Mouse (Mus musculus) heart, embryonic 16.5 days (tissue): ENCODE measurements around the gene Ropn1l. TPM values are rescaled to one million over a fixed set of nuclear protein-coding genes. Genes with fewer than 3 reads are reported as not detected.

Experiments used
- ATAC-seq: fragments of 200-750 bp; cut with Nextera tagmentation; replicated peaks from 2 replicates; pipeline ENCODE4 v1.8.0; 2017; ENCODE audit warnings: moderate number of reproducible peaks; ENCODE audit not compliant: insufficient read depth, low FRiP score; ENCODE audit errors: extremely low read depth
- H3K27ac ChIP-seq: fragments of 300-500 bp; sonication (generic); 2 replicates; pipeline ENCODE4 v1.5.1; 2014; ENCODE audit warnings: mild to moderate bottlenecking, low read length, control low read depth, moderate library complexity
- H3K27me3 ChIP-seq: fragments of 300-500 bp; sonication (generic); 2 replicates; pipeline ENCODE4 v1.6.1; 2014; ENCODE audit warnings: low read length, mixed read lengths; ENCODE audit not compliant: control insufficient read depth, insufficient read depth
- H3K36me3 ChIP-seq: fragments of 300-500 bp; sonication (generic); 2 replicates; pipeline ENCODE4 v1.6.1; 2014; ENCODE audit not compliant: control insufficient read depth, insufficient read depth
- H3K4me1 ChIP-seq: fragments of 300-500 bp; sonication (generic); 2 replicates; pipeline ENCODE4 v1.6.1; 2014; ENCODE audit warnings: low read length, mixed read lengths; ENCODE audit not compliant: control insufficient read depth, insufficient read depth
- H3K4me2 ChIP-seq: fragments of 300-500 bp; sonication (generic); 2 replicates; pipeline ENCODE4 v1.6.1; 2014; ENCODE audit warnings: low read depth, mild to moderate bottlenecking, control low read depth, low read length
- H3K4me3 ChIP-seq: fragments of 300-500 bp; sonication (generic); 2 replicates; pipeline ENCODE4 v1.5.1; 2014; ENCODE audit warnings: mild to moderate bottlenecking, control low read depth, low read length
- H3K9ac ChIP-seq: fragments of 300-500 bp; sonication (generic); 2 replicates; pipeline ENCODE4 v1.6.1; 2014; ENCODE audit warnings: low read length, control low read depth
- H3K9me3 ChIP-seq: fragments of 300-500 bp; sonication (generic); replicated peaks from 2 replicates; pipeline ENCODE4 v1.6.1; 2016; ENCODE audit warnings: low read length; ENCODE audit not compliant: control insufficient read depth
- WGBS: fragments of 180-500 bp; shearing (Covaris S2); extraction: QIAGEN DNeasy Blood & Tissue Kit; methylation state at CpG from one replicate; pipeline ENCODE4 v1.1.7; 2014; 5-methylcytosine and 5-hydroxymethylcytosine counted together
- polyA plus RNA-seq: library from polyadenylated mRNA; unstranded; fragments of >200 nt; fragmentation: Nextera tagmentation; extraction: Ambion mirVana; gene quantifications from 2 replicates; pipeline ENCODE4 v1.2.1, GENCODE M21; 2015

Gene Ropn1l
- polyA plus RNA-seq, 1 experiment from 2014 or later = 1.7 TPM

DNA sequence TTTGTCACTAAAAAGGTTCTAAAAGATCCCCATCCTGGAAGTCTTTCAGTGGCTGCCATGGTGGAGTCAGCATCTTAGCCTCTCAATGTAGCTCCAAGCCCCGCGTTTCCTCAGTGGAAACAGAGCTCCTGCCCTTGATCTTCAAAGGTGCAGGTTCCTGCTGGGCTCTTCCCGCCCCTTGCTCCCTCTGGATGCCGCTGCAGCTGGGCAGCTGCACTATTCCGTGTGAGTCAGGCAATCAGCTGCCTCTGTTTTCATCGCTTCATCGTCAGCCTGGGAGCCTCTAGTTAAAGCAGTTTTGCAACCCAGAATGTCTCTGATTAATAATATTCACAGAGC is 34.9 kb downstream of the Ropn1l start:
- H3K9me3 ChIP-seq = peaks cover 4% of the 10 kb centered on the region; the same call in 1 of the 2 replicates
- no peak overlapping the region for H3K9ac ChIP-seq
- H3K36me3 ChIP-seq = no peaks in the 10 kb centered on the region
- H3K27me3 ChIP-seq = no peaks in the 10 kb centered on the region
- H3K4me1 ChIP-seq = peaks cover 19% of the 10 kb centered on the region
- peak overlapping the region; percentile 33; the same call in 1 of the 2 replicates for H3K27ac ChIP-seq
- H3K4me3 ChIP-seq = no peak overlapping the region; the same call in 1 of the 2 replicates
- 14% methylated on average over 7 of the region's 7 CpGs for WGBS
- no peak for ATAC-seq
- H3K4me2 ChIP-seq = peak overlapping the region; percentile 55; the same call in 1 of the 2 replicates

DNA sequence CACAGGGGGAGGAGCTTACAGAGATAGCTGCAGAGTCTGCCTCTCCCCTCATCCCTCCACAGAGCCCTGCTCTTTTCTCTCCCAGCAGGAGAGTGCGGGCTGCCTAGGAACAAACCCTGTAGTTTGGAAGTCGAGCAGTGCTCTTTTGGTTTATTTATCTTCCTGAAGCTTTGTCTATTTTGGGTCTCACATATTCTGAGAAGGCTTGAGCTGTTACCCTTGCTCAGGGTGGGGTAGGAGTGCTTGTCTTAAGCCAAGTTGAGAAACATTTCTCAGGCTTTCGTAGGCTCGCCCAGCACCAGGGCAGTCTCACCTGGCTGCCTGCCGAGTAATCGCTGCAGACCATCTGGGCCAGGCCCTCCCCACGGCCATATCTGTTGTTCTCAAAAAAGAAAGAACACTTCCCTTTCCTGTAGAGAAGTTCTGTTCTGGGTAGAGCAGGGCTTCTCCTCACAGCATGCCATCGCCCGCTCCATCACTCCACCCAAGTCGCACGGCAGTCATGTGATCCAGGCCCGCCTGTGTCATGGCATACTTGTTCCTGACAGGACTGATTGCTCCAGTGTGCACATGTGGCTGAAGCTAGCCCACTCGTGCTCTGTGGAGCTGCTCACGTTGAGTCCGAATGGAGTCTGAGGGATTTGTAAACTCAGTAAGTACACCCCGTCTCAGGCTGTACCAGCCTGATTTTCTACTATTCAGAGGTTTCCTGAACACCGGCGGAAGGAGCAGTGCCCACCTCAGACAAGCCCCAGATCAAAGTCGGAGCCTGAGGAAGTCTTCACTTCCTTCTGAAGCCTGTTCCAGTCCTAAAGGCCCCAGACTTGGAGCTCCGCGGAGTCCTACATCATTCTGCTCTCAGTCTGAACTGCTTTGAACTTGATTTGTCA is 35.5 kb downstream of the Ropn1l start:
- ATAC-seq = peak; percentile 45
- no peaks in the 10 kb centered on the region for H3K36me3 ChIP-seq
- H3K4me2 ChIP-seq = peak overlapping the region; percentile 55
- H3K9ac ChIP-seq = no peak overlapping the region
- peak overlapping the region; percentile 18 for H3K4me3 ChIP-seq
- 28% methylated on average over 21 of the region's 21 CpGs for WGBS
- H3K4me1 ChIP-seq = peaks cover 18% of the 10 kb centered on the region
- peaks cover 4% of the 10 kb centered on the region; the same call in 1 of the 2 replicates for H3K9me3 ChIP-seq
- H3K27me3 ChIP-seq = no peaks in the 10 kb centered on the region
- H3K27ac ChIP-seq = peak overlapping the region; percentile 33

DNA sequence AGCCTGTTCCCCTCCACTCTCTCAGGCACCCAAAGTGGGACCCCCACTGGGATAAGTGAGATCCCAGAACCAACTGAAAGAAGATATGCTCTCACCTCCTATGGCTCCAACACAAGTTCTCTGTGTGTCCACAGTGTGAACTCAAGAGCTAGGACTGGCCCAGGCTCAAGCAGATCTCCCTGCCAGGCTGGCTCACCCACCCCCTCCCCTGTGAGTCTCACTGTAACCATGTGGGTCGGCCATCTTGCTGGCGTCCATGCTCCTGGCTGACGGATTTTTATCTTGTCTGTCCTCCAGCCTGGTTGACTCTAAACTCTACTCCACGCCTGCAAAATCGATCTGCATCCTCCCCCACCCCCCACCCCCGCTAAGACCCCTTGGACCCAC is 36.1 kb downstream of the Ropn1l start:
- H3K4me1 ChIP-seq = peaks cover 12% of the 10 kb centered on the region
- ATAC-seq = no peak
- H3K27me3 ChIP-seq = no peaks in the 10 kb centered on the region
- no peak overlapping the region for H3K9ac ChIP-seq
- H3K4me2 ChIP-seq = peak overlapping the region; percentile 55
- peaks cover 4% of the 10 kb centered on the region; the same call in 1 of the 2 replicates for H3K9me3 ChIP-seq
- no peak overlapping the region for H3K4me3 ChIP-seq
- H3K27ac ChIP-seq = peak overlapping the region; percentile 33; the same call in 1 of the 2 replicates
- no peaks in the 10 kb centered on the region for H3K36me3 ChIP-seq
- WGBS = 58% methylated on average over 6 of the region's 6 CpGs

DNA sequence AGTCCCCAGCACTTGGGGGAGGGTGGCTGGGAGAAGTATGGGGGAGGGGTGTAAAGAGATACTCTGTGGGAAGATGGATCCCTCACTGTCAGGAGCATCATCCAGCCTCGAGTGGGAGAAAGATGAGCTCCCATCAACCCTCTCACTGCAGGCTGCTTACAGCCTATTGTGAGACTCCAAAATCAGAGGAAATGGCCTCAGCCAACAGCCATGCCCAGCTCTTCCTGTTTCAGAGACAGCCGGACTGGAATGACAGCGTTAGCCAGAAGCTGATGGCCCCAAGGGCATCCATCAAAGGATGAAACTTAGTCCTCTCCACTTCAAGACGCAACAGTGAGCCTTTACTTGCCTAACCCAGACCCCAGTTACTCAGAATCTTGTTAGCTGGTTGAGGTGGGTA is 38.4 kb downstream of the Ropn1l start:
- no peak for ATAC-seq
- WGBS = 44% methylated on average over 4 of the region's 4 CpGs
- Histone ChIP-seq H3K9ac (no peak overlapping the region), H3K36me3 (no peaks in the 10 kb centered on the region), H3K27ac (no peak overlapping the region), H3K4me2 (no peak overlapping the region), H3K4me3 (no peak overlapping the region), H3K27me3 (no peaks in the 10 kb centered on the region), H3K9me3 (peaks cover 4% of the 10 kb centered on the region; the same call in 1 of the 2 replicates), H3K4me1 (peaks cover 15% of the 10 kb centered on the region)

DNA sequence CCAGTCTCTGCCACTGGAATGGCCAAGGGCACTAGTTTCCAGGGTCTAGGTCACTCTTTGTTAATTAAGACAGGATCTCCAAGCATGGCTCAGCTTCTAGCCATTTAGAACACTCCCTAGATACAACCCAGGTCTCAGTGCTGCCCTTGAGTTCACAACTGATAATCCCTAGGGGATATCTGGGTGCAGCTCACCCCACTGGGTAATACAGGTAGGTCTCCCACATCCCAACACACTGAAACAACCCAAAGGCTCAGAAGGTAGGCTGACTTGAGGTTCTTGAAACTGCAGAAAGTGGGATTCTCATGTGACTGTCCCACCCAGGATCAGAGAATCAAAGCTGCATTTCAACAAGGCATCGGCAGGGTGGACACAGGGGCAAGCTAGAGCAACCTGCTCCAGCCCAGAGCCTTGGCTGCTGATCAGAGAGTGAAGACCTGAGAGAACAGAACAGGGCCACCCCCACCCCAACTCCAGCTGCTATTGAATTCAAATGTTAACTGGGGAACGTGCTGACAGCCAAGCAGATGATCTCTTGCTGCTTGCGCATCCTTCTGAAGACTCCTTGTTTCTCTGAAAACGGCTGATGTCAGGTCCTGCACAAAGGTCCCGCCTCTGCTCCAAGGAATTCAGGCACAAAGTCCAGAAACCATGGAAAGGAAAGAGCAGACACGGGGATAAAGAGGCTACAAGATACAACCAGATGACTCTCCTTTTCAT is 39.2 kb downstream of the Ropn1l start:
- WGBS = 50% methylated on average over 6 of the region's 6 CpGs
- Histone ChIP-seq H3K9ac (no peak overlapping the region), H3K27ac (no peak overlapping the region), H3K27me3 (no peaks in the 10 kb centered on the region), H3K4me1 (peaks cover 15% of the 10 kb centered on the region), H3K4me3 (no peak overlapping the region), H3K9me3 (peaks cover 4% of the 10 kb centered on the region; the same call in 1 of the 2 replicates), H3K4me2 (no peak overlapping the region), H3K36me3 (no peaks in the 10 kb centered on the region)
- ATAC-seq = no peak

DNA sequence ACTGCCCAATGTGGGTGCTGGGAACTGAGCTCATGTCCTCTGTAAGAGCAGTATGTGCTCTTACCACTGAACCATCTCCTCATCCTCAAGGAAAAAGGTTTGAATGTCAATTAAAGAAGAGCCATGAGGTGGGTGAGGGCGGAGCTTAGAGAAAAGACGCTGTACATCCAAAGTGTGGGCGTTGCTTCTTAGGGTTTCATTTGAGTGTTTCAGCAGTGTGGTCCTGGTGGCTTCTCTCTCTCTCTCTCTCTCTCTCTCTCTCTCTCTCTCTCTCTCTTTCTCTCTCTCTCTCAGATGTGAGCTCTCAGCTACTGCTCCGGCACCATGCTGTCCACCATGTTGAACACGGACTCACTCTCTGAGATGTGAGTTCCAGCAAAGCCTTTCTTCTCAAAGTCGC is 39.9 kb downstream of the Ropn1l start:
- Histone ChIP-seq H3K4me2 (no peak overlapping the region), H3K36me3 (no peaks in the 10 kb centered on the region), H3K9me3 (no peaks in the 10 kb centered on the region), H3K9ac (no peak overlapping the region), H3K27ac (no peak overlapping the region), H3K4me1 (peaks cover 15% of the 10 kb centered on the region), H3K4me3 (no peak overlapping the region), H3K27me3 (no peaks in the 10 kb centered on the region)
- WGBS = 94% methylated on average over 6 of the region's 6 CpGs
- ATAC-seq = no peak

DNA sequence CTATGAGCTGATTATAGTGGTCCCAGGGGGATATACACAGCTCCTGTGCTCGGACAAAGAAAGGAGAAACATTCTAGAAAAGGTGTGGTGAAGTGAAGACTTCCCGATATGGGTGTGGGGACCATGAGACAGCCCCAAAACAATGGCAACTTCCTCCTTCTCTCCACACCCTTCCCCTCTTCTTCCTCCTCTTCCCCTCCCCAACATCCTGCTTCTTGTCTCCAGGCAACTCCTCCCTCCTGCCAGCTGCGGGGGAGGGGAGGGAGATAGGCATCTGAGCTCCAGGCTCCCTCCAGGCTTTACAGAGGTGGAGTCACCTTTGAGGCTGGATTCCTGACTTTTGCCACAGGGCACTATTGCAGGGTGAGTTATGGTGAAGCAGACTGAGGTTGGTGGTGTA is 40.6 kb downstream of the Ropn1l start:
- Histone ChIP-seq H3K9me3 (no peaks in the 10 kb centered on the region), H3K4me2 (no peak overlapping the region), H3K36me3 (no peaks in the 10 kb centered on the region), H3K27ac (no peak overlapping the region), H3K9ac (no peak overlapping the region), H3K4me3 (no peak overlapping the region), H3K4me1 (peaks cover 8% of the 10 kb centered on the region), H3K27me3 (no peaks in the 10 kb centered on the region)
- WGBS = 39% methylated on average over 2 of the region's 3 CpGs
- ATAC-seq = no peak

DNA sequence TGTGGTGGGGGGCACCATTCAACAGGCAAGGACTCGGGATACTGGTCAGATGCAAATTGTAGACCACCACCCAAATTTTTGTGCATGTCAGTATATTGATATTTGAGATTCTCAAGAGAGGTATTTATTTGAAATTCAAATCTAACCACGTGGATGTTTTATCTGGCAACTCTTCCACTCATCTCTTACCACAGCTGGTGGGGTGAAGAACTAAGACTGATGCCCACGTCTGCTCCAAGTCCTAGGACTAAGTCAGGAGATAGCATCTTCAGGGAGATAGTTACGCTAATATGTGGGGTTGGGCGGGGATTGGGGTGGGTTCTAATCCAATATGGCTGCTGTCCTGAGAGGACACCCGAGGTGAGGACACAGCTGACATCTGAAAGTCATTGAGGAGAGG is 41.1 kb downstream of the Ropn1l start:
- Histone ChIP-seq H3K27me3 (no peaks in the 10 kb centered on the region), H3K4me3 (no peak overlapping the region), H3K9me3 (no peaks in the 10 kb centered on the region), H3K27ac (no peak overlapping the region), H3K36me3 (no peaks in the 10 kb centered on the region), H3K4me2 (no peak overlapping the region), H3K4me1 (peaks cover 4% of the 10 kb centered on the region; the same call in 1 of the 2 replicates), H3K9ac (no peak overlapping the region)
- WGBS = 76% methylated on average over 6 of the region's 6 CpGs
- ATAC-seq = no peak

DNA sequence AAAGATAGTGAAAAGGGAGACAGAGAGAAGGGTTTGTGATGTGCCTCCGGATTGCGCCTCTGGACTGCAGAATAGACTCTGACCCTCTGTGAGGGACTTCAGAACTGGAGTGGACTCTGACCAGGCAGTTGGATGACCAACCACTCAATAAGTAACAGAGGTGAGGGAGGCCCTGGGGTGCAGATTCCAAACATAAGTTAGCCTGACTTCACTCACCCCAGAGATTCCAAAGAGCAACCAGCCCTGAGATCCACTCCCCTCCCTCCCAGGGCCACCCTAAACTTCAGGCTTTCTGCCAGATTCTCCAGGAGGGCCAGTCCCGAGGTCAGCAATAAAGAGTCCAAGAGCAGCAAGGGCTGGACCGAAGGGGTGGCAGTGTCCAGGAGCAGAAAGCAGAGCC is 46.0 kb downstream of the Ropn1l start:
- H3K4me3 ChIP-seq = no peak overlapping the region
- no peak overlapping the region for H3K9ac ChIP-seq
- no peaks in the 10 kb centered on the region for H3K9me3 ChIP-seq
- H3K4me1 ChIP-seq = peaks cover 4% of the 10 kb centered on the region; the same call in 1 of the 2 replicates
- ATAC-seq = no peak
- 65% methylated on average over 4 of the region's 4 CpGs for WGBS
- no peak overlapping the region for H3K4me2 ChIP-seq
- no peaks in the 10 kb centered on the region for H3K27me3 ChIP-seq
- no peak overlapping the region for H3K27ac ChIP-seq
- H3K36me3 ChIP-seq = no peaks in the 10 kb centered on the region
